Mouse (Mus musculus) limb, embryonic 13.5 days (tissue): ENCODE results near the gene Ndufab1. TPM values are rescaled to one million over a fixed set of nuclear protein-coding genes. Genes with fewer than 3 reads are reported as not detected.

Experiments used
- ATAC-seq: fragments of 200-750 bp; cut with Nextera tagmentation; 2 replicates; pipeline ENCODE4 v1.8.0; 2017; ENCODE audit warnings: low read depth, moderate number of reproducible peaks, moderate TSS enrichment; ENCODE audit not compliant: low FRiP score
- H3K27ac ChIP-seq: fragments of 300-500 bp; sonication (generic); 2 replicates; pipeline ENCODE4 v1.5.1; 2015; ENCODE audit warnings: inconsistent platforms, mild to moderate bottlenecking, moderate library complexity
- H3K27me3 ChIP-seq: fragments of 300-500 bp; sonication (generic); 2 replicates; pipeline ENCODE4 v1.6.1; 2015; ENCODE audit warnings: mild to moderate bottlenecking, inconsistent platforms
- H3K36me3 ChIP-seq: fragments of 300-500 bp; sonication (generic); 2 replicates; pipeline ENCODE4 v1.6.1; 2015; ENCODE audit warnings: inconsistent platforms, mild to moderate bottlenecking, moderate library complexity
- H3K4me1 ChIP-seq: fragments of 300-500 bp; sonication (generic); 2 replicates; pipeline ENCODE4 v1.6.1; 2015; ENCODE audit warnings: inconsistent platforms
- H3K4me2 ChIP-seq: fragments of 300-500 bp; sonication (generic); replicated peaks from 2 replicates; pipeline ENCODE4 v1.6.1; 2015; ENCODE audit warnings: inconsistent platforms, mild to moderate bottlenecking, moderate library complexity
- H3K4me3 ChIP-seq: fragments of 300-500 bp; sonication (generic); 2 replicates; pipeline ENCODE4 v1.5.1; 2015; ENCODE audit warnings: moderate library complexity, mild to moderate bottlenecking, inconsistent platforms
- H3K9ac ChIP-seq: fragments of 300-500 bp; sonication (generic); 2 replicates; pipeline ENCODE4 v1.6.1; 2015; ENCODE audit warnings: mild to moderate bottlenecking, inconsistent platforms
- H3K9me3 ChIP-seq: fragments of 300-500 bp; sonication (generic); 2 replicates; pipeline ENCODE4 v1.6.1; 2016; ENCODE audit warnings: inconsistent platforms
- WGBS: fragments of 180-500 bp; shearing (Covaris S2); methylation state at CpG from one replicate; pipeline ENCODE4 v1.1.7; 2015; 5-methylcytosine and 5-hydroxymethylcytosine counted together
- polyA plus RNA-seq: library from polyadenylated mRNA; unstranded; fragments of >200 nt; fragmentation: Nextera tagmentation; extraction: Ambion mirVana; gene quantifications from 2 replicates; pipeline ENCODE4 v1.2.1, GENCODE M21; 2015

Ndufab1 gene
- polyA plus RNA-seq, 1 experiment from 2014 or later, result 651 TPM

DNA sequence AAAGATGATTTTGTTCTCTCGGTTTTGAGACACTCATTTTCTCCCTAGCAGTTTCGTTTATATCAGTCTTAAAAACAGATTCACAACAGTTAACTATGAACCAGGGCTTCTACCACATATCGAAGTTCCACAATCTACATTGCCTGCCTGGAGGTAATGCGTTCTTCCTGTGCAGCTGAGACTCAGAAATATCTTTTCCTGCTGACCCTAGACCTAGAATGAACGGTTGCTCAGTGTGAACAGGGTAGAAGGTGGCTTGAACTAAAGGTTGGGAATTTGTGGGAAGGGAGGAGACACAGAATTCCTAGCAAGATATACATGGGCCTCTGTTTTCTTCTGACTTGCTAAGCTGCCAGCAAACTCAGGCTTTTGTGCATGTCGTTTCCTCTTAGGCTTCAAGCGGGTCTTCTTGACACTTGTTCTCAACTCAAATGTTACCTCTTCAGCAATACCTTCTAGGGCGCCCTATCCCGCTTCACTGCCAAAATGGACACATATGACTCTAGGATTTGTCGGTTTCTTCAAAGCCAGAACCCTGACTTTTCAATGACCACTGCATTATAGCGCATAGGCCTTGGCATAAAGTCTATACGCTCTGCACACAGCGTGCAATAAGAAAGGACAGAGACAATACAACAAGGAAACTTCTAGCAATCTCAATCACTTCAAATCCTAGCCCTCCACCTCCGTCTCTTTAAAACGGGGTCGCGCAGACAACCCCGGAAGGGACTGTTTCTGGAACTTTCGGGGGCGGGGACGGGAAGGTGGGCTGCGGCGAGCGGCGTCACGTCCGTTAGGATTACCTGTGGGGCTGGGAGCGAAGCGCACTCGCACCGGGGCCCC is 35.4 kb downstream of the Ndufab1 start:
- peak overlapping the region; percentile 100 for H3K4me3 ChIP-seq
- H3K9me3 ChIP-seq, result no peaks in the 10 kb centered on the region
- WGBS, result 22% methylated on average over 27 of the region's 31 CpGs
- peak overlapping the region; percentile 99 for H3K9ac ChIP-seq
- H3K36me3 ChIP-seq, result peaks cover 34% of the 10 kb centered on the region
- H3K4me1 ChIP-seq, result peaks cover 30% of the 10 kb centered on the region
- peak; percentile 65 for ATAC-seq
- H3K27ac ChIP-seq, result peak overlapping the region; percentile 92
- peak overlapping the region; percentile 76 for H3K4me2 ChIP-seq
- no peaks in the 10 kb centered on the region for H3K27me3 ChIP-seq

DNA sequence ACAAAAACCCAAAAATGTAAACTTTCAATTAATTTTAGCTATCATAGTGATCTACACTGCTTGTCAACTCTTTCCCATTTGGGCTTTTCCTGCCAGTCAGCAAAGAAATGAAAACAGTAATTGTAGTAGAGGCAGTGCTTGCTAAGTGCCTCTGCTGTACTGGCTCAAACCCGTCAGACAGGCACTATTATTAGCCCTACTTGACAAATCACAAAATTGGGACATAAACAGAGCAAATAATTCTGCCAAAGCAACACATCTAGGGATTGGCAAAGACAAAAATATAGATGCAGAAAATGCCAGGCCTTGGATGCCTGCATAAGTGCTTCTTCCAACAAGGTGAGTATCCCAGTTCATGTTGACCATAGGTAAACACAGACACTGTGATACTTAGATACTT is 36.0 kb downstream of the Ndufab1 start:
- Histone ChIP-seq H3K4me3 (peak overlapping the region; percentile 100), H3K27me3 (no peaks in the 10 kb centered on the region), H3K4me2 (peak overlapping the region; percentile 76), H3K9ac (0 out of 2 replicates have a peak overlapping the region, but pooled peaks have one; percentile 99), H3K27ac (no peak overlapping the region), H3K9me3 (no peaks in the 10 kb centered on the region), H3K4me1 (peaks cover 30% of the 10 kb centered on the region), H3K36me3 (peaks cover 30% of the 10 kb centered on the region)
- WGBS, result 79% methylated on average over 1 of the region's 1 CpGs
- no peak for ATAC-seq

DNA sequence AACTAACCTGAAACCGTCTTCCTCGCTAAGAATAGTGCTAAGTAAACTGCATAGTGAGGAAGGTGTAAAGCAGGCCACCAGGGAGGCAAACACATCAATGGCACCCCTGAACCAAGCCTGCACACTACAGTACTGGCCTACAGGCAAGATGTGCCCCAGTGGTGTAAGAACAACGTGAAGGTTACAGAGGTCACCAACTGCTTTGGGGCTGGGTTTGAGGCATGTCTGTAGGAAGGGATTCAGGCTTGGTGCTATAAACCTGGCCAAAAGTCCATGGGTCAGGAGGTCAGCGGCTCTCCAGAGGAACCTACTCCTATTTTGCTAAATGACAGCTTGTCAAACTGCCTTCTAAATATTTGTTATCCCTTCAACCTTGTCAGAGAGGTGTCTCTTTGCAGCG is 45.1 kb downstream of the Ndufab1 start:
- no peak overlapping the region for H3K27ac ChIP-seq
- H3K36me3 ChIP-seq, result peaks cover 62% of the 10 kb centered on the region
- H3K9me3 ChIP-seq, result peaks cover 4% of the 10 kb centered on the region; the same call in 1 of the 2 replicates
- H3K4me2 ChIP-seq, result no peak overlapping the region
- H3K9ac ChIP-seq, result no peak overlapping the region
- WGBS, result 84% methylated on average over 5 of the region's 5 CpGs
- H3K4me1 ChIP-seq, result no peaks in the 10 kb centered on the region
- no peak for ATAC-seq
- no peaks in the 10 kb centered on the region for H3K27me3 ChIP-seq
- no peak overlapping the region for H3K4me3 ChIP-seq

DNA sequence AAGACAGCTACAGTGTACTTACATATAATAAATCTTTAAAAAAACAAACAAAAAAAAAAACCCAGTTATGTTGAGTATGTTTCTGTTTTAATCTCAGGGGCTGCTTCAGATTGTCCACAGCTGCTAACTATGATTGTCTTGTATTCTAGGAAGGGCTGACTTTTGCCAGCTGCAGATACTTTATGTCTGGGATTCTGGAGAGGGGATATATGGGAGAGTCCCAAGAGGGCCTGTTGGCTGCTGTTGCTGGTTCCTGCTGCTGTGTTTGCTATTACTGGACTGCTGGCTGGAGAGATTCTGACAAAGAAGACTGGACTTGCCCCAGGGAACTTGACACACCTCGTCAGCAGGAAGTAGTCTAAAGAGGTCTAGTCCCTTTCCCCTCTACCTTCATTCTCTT is 50.9 kb downstream of the Ndufab1 start:
- 95% methylated on average over 1 of the region's 1 CpGs for WGBS
- no peak overlapping the region for H3K4me2 ChIP-seq
- no peaks in the 10 kb centered on the region for H3K9me3 ChIP-seq
- H3K27me3 ChIP-seq, result no peaks in the 10 kb centered on the region
- peaks cover 66% of the 10 kb centered on the region for H3K36me3 ChIP-seq
- H3K27ac ChIP-seq, result no peak overlapping the region
- H3K4me3 ChIP-seq, result no peak overlapping the region
- H3K4me1 ChIP-seq, result no peaks in the 10 kb centered on the region
- no peak for ATAC-seq
- no peak overlapping the region for H3K9ac ChIP-seq

DNA sequence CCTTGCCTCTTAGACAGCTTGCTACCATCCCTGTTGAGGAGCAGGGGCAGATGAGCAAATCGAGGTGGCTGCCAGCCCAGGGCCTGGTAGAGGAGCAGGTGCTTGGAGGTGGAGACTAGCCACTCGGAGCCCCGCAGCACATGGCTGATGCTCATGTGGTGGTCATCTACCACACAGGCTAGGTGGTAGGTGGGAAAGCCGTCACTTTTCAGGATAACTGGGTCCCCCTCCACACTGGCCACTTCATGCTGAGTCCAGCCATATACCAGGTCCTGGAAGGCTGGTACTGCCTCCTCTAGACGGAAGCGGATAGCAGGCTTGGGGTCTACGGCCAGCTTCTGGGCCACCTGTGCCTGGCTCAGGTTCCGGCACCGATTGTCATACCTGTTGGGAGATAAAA is 53.5 kb downstream of the Ndufab1 start:
- Histone ChIP-seq H3K4me1 (no peaks in the 10 kb centered on the region), H3K4me3 (no peak overlapping the region), H3K27me3 (no peaks in the 10 kb centered on the region), H3K4me2 (no peak overlapping the region), H3K9ac (no peak overlapping the region), H3K27ac (no peak overlapping the region), H3K9me3 (no peaks in the 10 kb centered on the region), H3K36me3 (peaks cover 51% of the 10 kb centered on the region)
- no peak for ATAC-seq
- WGBS, result 91% methylated on average over 9 of the region's 9 CpGs

DNA sequence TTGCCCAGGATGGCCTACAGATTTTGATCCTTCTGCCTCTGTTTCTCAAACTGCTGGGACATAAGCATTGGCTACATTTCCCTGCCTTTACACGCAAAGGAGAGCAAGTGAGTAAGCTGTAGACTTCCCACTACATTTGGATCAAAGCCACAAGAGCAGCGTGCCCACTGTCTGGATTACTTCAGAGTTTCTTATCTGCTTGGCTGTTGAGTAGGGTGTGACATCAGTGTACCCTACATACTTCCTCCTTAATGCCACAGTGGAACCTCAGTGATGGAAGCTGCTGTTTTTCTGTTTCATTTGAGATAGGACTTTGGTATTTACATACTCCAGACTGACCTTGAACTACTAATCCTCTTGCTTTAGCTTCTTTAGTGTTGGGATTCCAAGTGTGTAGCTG is 54.9 kb downstream of the Ndufab1 start:
- H3K9me3 ChIP-seq, result no peaks in the 10 kb centered on the region
- H3K36me3 ChIP-seq, result peaks cover 55% of the 10 kb centered on the region
- H3K4me2 ChIP-seq, result no peak overlapping the region
- no peak for ATAC-seq
- H3K4me3 ChIP-seq, result no peak overlapping the region
- no peak overlapping the region for H3K9ac ChIP-seq
- 96% methylated on average over 2 of the region's 2 CpGs for WGBS
- H3K27me3 ChIP-seq, result no peaks in the 10 kb centered on the region
- H3K4me1 ChIP-seq, result no peaks in the 10 kb centered on the region
- H3K27ac ChIP-seq, result no peak overlapping the region

DNA sequence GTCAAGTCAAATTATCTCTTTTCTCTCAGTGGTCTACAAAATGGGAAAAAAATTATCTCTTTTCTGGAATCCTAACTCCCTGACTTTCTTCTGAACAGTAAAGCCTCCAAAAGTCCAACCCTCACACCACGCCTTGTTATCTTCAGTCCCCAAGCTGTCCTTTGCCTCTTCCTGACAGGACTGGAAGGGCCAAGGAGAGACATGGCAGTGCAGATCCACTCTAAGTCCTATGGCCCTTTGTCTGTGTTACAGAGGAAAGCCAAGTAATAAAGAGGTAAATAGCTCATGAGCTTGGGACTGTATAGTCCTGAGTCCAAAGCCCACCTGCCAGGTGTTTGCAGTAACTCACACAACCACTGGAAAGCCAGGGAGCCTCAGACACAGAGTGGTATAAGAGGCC is 56.0 kb downstream of the Ndufab1 start:
- H3K27me3 ChIP-seq, result no peaks in the 10 kb centered on the region
- ATAC-seq, result no peak
- no peak overlapping the region for H3K9ac ChIP-seq
- H3K27ac ChIP-seq, result no peak overlapping the region
- H3K36me3 ChIP-seq, result peaks cover 56% of the 10 kb centered on the region
- no peak overlapping the region for H3K4me3 ChIP-seq
- no peak overlapping the region for H3K4me2 ChIP-seq
- no peaks in the 10 kb centered on the region for H3K9me3 ChIP-seq
- H3K4me1 ChIP-seq, result no peaks in the 10 kb centered on the region
- WGBS, result 89% methylated on average over 1 of the region's 1 CpGs

DNA sequence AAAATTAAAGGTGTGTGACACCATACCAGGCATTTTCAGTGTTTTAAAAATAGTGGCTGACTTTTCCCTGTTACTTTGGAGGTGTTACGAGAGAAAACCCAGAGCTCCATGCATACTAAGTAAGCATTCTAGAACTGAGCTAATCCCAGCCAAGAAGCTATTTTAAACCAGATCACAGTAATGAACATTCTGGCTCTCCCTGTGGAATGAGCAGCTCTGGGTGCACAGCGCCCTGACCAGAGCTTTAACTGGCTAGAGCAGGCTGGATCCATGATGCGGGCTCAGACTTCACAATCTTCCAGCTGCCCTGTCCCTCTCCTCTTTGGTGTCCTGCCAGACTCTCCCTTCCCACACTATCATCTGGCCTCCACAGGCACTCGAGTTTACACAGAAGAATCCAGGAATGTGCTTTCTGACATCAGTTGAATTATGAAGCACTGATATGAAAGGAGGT is 56.5 kb downstream of the Ndufab1 start:
- H3K9me3 ChIP-seq, result no peaks in the 10 kb centered on the region
- peaks cover 57% of the 10 kb centered on the region for H3K36me3 ChIP-seq
- H3K9ac ChIP-seq, result no peak overlapping the region
- 81% methylated on average over 4 of the region's 4 CpGs for whole genome bisulfite sequencing
- no peaks in the 10 kb centered on the region for H3K27me3 ChIP-seq
- no peak for ATAC-seq
- no peaks in the 10 kb centered on the region for H3K4me1 ChIP-seq
- no peak overlapping the region for H3K4me3 ChIP-seq
- no peak overlapping the region for H3K27ac ChIP-seq
- H3K4me2 ChIP-seq, result no peak overlapping the region

DNA sequence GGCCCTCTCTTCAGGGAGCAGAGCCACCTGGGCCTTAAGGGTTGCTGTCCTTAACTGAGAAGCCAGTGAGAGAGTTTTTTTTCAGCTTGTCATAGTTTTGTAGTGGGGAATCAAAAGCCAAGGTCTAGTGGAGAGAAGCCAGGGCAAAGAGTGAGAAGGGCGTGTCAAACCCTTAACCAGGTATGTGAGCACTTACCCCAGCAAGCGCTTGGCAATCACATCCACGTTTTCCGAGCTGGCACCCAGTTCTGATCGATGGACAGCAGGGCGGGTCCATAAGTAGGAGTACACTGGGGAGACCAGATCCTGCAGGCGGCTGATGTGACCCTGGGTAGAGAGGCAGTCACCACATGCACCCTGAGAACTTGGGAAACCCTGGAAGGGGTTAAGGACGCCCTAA is 57.6 kb downstream of the Ndufab1 start:
- no peak overlapping the region for H3K4me2 ChIP-seq
- peaks cover 61% of the 10 kb centered on the region for H3K36me3 ChIP-seq
- H3K27ac ChIP-seq, result no peak overlapping the region
- H3K4me3 ChIP-seq, result no peak overlapping the region
- WGBS, result 89% methylated on average over 8 of the region's 8 CpGs
- H3K9me3 ChIP-seq, result no peaks in the 10 kb centered on the region
- no peaks in the 10 kb centered on the region for H3K4me1 ChIP-seq
- ATAC-seq, result no peak
- no peaks in the 10 kb centered on the region for H3K27me3 ChIP-seq
- H3K9ac ChIP-seq, result no peak overlapping the region

Other genes with a start within 250 kb of the Ndufab1 start
- gene Scnn1b, start 236.8 kb downstream of the Ndufab1 start, polyA plus RNA-seq, result 0.05 TPM in 1 of 2 replicates, not detected in the other
- gene Cog7, start 120.2 kb downstream of the Ndufab1 start, polyA plus RNA-seq, result 22.2 and 23.6 TPM in 2 replicates
- gene Gga2, start 80.7 kb downstream of the Ndufab1 start, polyA plus RNA-seq, result 123 and 127 TPM in 2 replicates
- 71.3 and 76.5 TPM in 2 replicates for gene Ubfd1, start 34.7 kb downstream of the Ndufab1 start, polyA plus RNA-seq
- gene Ears2, start 34.6 kb downstream of the Ndufab1 start, polyA plus RNA-seq, result 15.4 and 16.2 TPM in 2 replicates
- 14.3 and 16.1 TPM in 2 replicates for gene Palb2, start 31.1 kb upstream of the Ndufab1 start, polyA plus RNA-seq
- 125 and 134 TPM in 2 replicates for gene Dctn5, start 31.2 kb upstream of the Ndufab1 start, polyA plus RNA-seq
- gene Plk1, start 57.6 kb upstream of the Ndufab1 start, polyA plus RNA-seq, result 113 and 120 TPM in 2 replicates
- 0.05 and 0.13 TPM in 2 replicates for gene Ern2, start 84.3 kb upstream of the Ndufab1 start, polyA plus RNA-seq
- 0.22 TPM in 1 of 2 replicates, not detected in the other for gene Chp2, start 117.6 kb upstream of the Ndufab1 start, polyA plus RNA-seq
- 5.5 and 5.9 TPM in 2 replicates for gene Prkcb, start 186.9 kb upstream of the Ndufab1 start, polyA plus RNA-seq